In the genomic region with DNA sequence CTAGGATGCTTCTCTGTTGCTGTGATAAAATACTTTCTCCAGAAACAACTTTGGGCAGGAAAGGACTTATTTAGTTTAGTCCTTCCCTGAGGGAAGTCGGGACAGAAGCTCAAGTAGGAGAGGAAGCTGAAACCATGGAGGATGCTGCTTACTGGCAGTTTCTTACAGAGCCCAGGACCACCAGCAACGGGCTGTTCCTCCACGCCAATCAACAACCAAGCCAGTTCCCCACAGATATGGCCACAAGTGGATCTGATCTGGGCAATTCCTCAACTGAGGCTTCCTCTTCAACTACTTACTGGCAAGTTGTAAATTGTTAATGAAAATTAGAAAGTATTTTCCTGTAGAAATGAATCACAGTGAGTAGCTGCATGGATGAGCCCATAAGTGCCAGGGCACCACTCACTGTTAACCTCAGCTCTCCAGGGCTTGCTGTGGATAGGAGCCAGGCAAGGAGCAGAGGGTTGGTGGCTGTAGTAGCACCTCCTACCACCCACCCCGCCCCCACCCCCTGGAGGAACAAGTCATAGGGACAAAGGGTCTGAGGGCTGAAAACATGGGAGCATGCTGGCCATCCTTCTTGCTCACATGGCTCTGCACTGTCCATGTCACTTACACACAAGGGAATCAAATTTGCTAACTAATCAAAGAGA, we compare ENCODE assay signal across 19 mouse cellular contexts. TPM values are rescaled to one million over a fixed set of nuclear protein-coding genes. Genes with fewer than 3 reads are reported as not detected.
DNase-seq lines count a peak whose midpoint lies in the region; ATAC-seq and TF ChIP-seq lines count a peak whose summit lies in the region.
"Had no signal": no experiment of that assay in that cellular context is flagged by ENCODE, and none has a peak within 500 bp of the region (broad histone marks: within the 10 kb centered on the region; RNA-seq: fewer than 3 reads in every experiment).

No protein-coding gene starts in this region.

- no peaks in the 10 kb centered on the region for H3K9me3 ChIP-seq in kidney, embryonic 16.5 days (ENCODE audit: low read length)
- H3K9me3 ChIP-seq in neural tube, embryonic 11.5 days (ENCODE audit: control insufficient read depth, low read length): no peaks in the 10 kb centered on the region
- no peaks in the 10 kb centered on the region for H3K9me3 ChIP-seq in neural tube, embryonic 15.5 days (replicated peaks)
- no peaks in the 10 kb centered on the region for H3K9me3 ChIP-seq in hindbrain, embryonic 13.5 days
- no peaks in the 10 kb centered on the region for H3K9me3 ChIP-seq in stomach, postnatal 0 days (ENCODE audit: control insufficient read depth, low read length)
- H3K9me3 ChIP-seq: embryonic facial prominence, embryonic 15.5 days; G1E; heart, embryonic 10.5 days; limb, embryonic 13.5 days had no signal

- no peak for DNase-seq in kidney, postnatal 14 days
- no peak for DNase-seq in neural tube, embryonic 11.5 days (ENCODE audit: low spot score)
- DNase-seq in stomach, postnatal 0 days (ENCODE audit: low spot score): no peak
- DNase-seq in left cerebral cortex, postnatal 4 days: no peak
- DNase-seq: adrenal gland, adult 2 months; cerebellum, adult 11 months; cerebellum, postnatal 25 days; forebrain, postnatal 0 days; gastrocnemius, postnatal 10 days; right cerebral cortex, postnatal 4 days had no signal

- H3K27ac ChIP-seq in kidney, embryonic 16.5 days (ENCODE audit: low read length): no peak overlapping the region
- no peak overlapping the region for H3K27ac ChIP-seq in neural tube, embryonic 11.5 days (ENCODE audit: low read depth, low read length)
- no peak overlapping the region for H3K27ac ChIP-seq in neural tube, embryonic 15.5 days (replicated peaks)
- H3K27ac ChIP-seq in hindbrain, embryonic 13.5 days: no peak overlapping the region
- H3K27ac ChIP-seq in stomach, postnatal 0 days (replicated peaks): no peak overlapping the region
- H3K27ac ChIP-seq: embryonic facial prominence, embryonic 15.5 days; heart, embryonic 10.5 days; limb, embryonic 13.5 days; macrophage had no signal

- ATAC-seq in kidney, embryonic 16.5 days (ENCODE audit: low FRiP score, low TSS enrichment): peak; percentile 71
- peak; percentile 23; the same call in 1 of the 2 replicates for ATAC-seq in neural tube, embryonic 11.5 days (ENCODE audit: insufficient read depth, low FRiP score, low TSS enrichment)
- no peak for ATAC-seq in neural tube, embryonic 15.5 days (ENCODE audit: low FRiP score)
- ATAC-seq in hindbrain, embryonic 13.5 days (ENCODE audit: low FRiP score): peak; percentile 52
- ATAC-seq in stomach, postnatal 0 days (ENCODE audit: low FRiP score, low TSS enrichment): no peak
- ATAC-seq: intestine, embryonic 16.5 days had no signal

- H3K27me3 ChIP-seq in kidney, embryonic 16.5 days (ENCODE audit: insufficient read depth, low read length): no peaks in the 10 kb centered on the region
- no peaks in the 10 kb centered on the region for H3K27me3 ChIP-seq in neural tube, embryonic 11.5 days (ENCODE audit: control insufficient read depth, insufficient read depth, low read length)
- no peaks in the 10 kb centered on the region for H3K27me3 ChIP-seq in neural tube, embryonic 15.5 days (replicated peaks)
- no peaks in the 10 kb centered on the region for H3K27me3 ChIP-seq in hindbrain, embryonic 13.5 days
- H3K27me3 ChIP-seq in stomach, postnatal 0 days (ENCODE audit: control insufficient read depth, insufficient read depth, low read length): no peaks in the 10 kb centered on the region
- H3K27me3 ChIP-seq: embryonic facial prominence, embryonic 15.5 days; limb, embryonic 13.5 days had no signal

- intact Hi-C loops in left cerebral cortex, postnatal 4 days (cut with DNase I): no loop called here

- no peak overlapping the region for H3K9ac ChIP-seq in kidney, embryonic 16.5 days (replicated peaks; ENCODE audit: low read length)
- H3K9ac ChIP-seq in neural tube, embryonic 11.5 days (ENCODE audit: low read length): no peak overlapping the region
- H3K9ac ChIP-seq in neural tube, embryonic 15.5 days (replicated peaks): no peak overlapping the region
- H3K9ac ChIP-seq in hindbrain, embryonic 13.5 days: no peak overlapping the region
- H3K9ac ChIP-seq in stomach, postnatal 0 days (ENCODE audit: low read length): no peak overlapping the region
- H3K9ac ChIP-seq: embryonic facial prominence, embryonic 15.5 days; forebrain, postnatal 0 days; limb, embryonic 13.5 days had no signal

- 70% methylated on average over 4 of the region's 4 CpGs for WGBS in kidney, embryonic 16.5 days
- 74% methylated on average over 4 of the region's 4 CpGs for WGBS in neural tube, embryonic 11.5 days
- WGBS in neural tube, embryonic 15.5 days: 72% methylated on average over 4 of the region's 4 CpGs
- WGBS in hindbrain, embryonic 13.5 days: 74% methylated on average over 4 of the region's 4 CpGs
- 64% methylated on average over 4 of the region's 4 CpGs for WGBS in stomach, postnatal 0 days

- TF ChIP-seq CTCF in stomach, postnatal 0 days (IDR thresholded peaks at IDR 0.05; ENCODE audit: low read depth): no peak

- no peak for TF ChIP-seq EP300 in stomach, postnatal 0 days (optimal IDR thresholded peaks at IDR 0.05)

- no peaks in the 10 kb centered on the region for H3K4me1 ChIP-seq in kidney, embryonic 16.5 days (ENCODE audit: insufficient read depth, low read length)
- no peaks in the 10 kb centered on the region for H3K4me1 ChIP-seq in neural tube, embryonic 11.5 days (ENCODE audit: control insufficient read depth, insufficient read depth, low read length)
- peaks cover 6% of the 10 kb centered on the region; the same call in 1 of the 2 replicates for H3K4me1 ChIP-seq in neural tube, embryonic 15.5 days
- H3K4me1 ChIP-seq in hindbrain, embryonic 13.5 days (replicated peaks): peaks cover 10% of the 10 kb centered on the region
- no peaks in the 10 kb centered on the region for H3K4me1 ChIP-seq in stomach, postnatal 0 days (replicated peaks; ENCODE audit: control insufficient read depth, insufficient read depth)
- H3K4me1 ChIP-seq: embryonic facial prominence, embryonic 15.5 days; heart, embryonic 10.5 days; limb, embryonic 13.5 days had no signal

- H3K36me3 ChIP-seq in kidney, embryonic 16.5 days (ENCODE audit: insufficient read depth, low read length): no peaks in the 10 kb centered on the region
- H3K36me3 ChIP-seq in neural tube, embryonic 11.5 days (ENCODE audit: control insufficient read depth, insufficient read depth, low read length): no peaks in the 10 kb centered on the region
- no peaks in the 10 kb centered on the region for H3K36me3 ChIP-seq in neural tube, embryonic 15.5 days
- H3K36me3 ChIP-seq in hindbrain, embryonic 13.5 days: no peaks in the 10 kb centered on the region
- no peaks in the 10 kb centered on the region for H3K36me3 ChIP-seq in stomach, postnatal 0 days (ENCODE audit: control insufficient read depth, insufficient read depth, low read length)
- H3K36me3 ChIP-seq: embryonic facial prominence, embryonic 15.5 days; G1E; heart, embryonic 10.5 days; limb, embryonic 13.5 days had no signal

- no peak overlapping the region for H3K4me2 ChIP-seq in kidney, embryonic 16.5 days (replicated peaks; ENCODE audit: low read depth, low read length)
- H3K4me2 ChIP-seq in neural tube, embryonic 11.5 days (ENCODE audit: low read depth): no peak overlapping the region
- no peak overlapping the region for H3K4me2 ChIP-seq in neural tube, embryonic 15.5 days
- H3K4me2 ChIP-seq in hindbrain, embryonic 13.5 days: no peak overlapping the region
- H3K4me2 ChIP-seq in stomach, postnatal 0 days (replicated peaks; ENCODE audit: low read depth): no peak overlapping the region
- H3K4me2 ChIP-seq: embryonic facial prominence, embryonic 15.5 days; limb, embryonic 13.5 days had no signal

- no peak overlapping the region for H3K4me3 ChIP-seq in kidney, embryonic 16.5 days (ENCODE audit: low read length)
- H3K4me3 ChIP-seq in neural tube, embryonic 11.5 days (ENCODE audit: low read depth, low read length): no peak overlapping the region
- no peak overlapping the region for H3K4me3 ChIP-seq in neural tube, embryonic 15.5 days (replicated peaks)
- H3K4me3 ChIP-seq in hindbrain, embryonic 13.5 days: no peak overlapping the region
- no peak overlapping the region for H3K4me3 ChIP-seq in stomach, postnatal 0 days (ENCODE audit: low read depth, low read length)
- H3K4me3 ChIP-seq: embryonic facial prominence, embryonic 15.5 days; heart, embryonic 10.5 days; limb, embryonic 13.5 days had no signal

RNA-seq across cellular contexts. Expression of a gene that starts 39.7 kb away (rescaled TPM):
- 3.0 and 3.4 TPM in 2 replicates for polyA plus RNA-seq in kidney, embryonic 16.5 days (2015; fragmentation: Nextera tagmentation; extraction: Ambion mirVana)
- 6.5 and 6.6 TPM in 2 replicates for polyA plus RNA-seq in neural tube, embryonic 11.5 days (2014; fragmentation: Nextera tagmentation; extraction: Ambion mirVana)
- polyA plus RNA-seq in neural tube, embryonic 15.5 days (2015; fragmentation: Nextera tagmentation; extraction: Ambion mirVana): 7.5 and 7.8 TPM in 2 replicates
- 6.8 and 6.9 TPM in 2 replicates for polyA plus RNA-seq in hindbrain, embryonic 13.5 days (2015; fragmentation: Nextera tagmentation; extraction: Ambion mirVana)
- polyA plus RNA-seq in stomach, postnatal 0 days (2015; fragmentation: Nextera tagmentation; extraction: Ambion mirVana): 1.3 and 1.5 TPM in 2 replicates
- total RNA-seq in left cerebral cortex, postnatal 4 days (2021): 10 to 100 TPM; 49.7 to 51.1 TPM

Comparison
In these comparisons a context has a peak if more than half of its experiments do, and no peak if none do; other contexts are left out.
1. ATAC-seq: peak in kidney, embryonic 16.5 days (single experiment), neural tube, embryonic 11.5 days (single experiment) and hindbrain, embryonic 13.5 days (single experiment); none in neural tube, embryonic 15.5 days (single experiment) and stomach, postnatal 0 days (single experiment).